In genomic region chr7:89850510-89850909, GRCm38 (mm10) we compare ENCODE assay signal across 32 mouse cellular contexts. TPM values are rescaled to one million over a fixed set of nuclear protein-coding genes. Genes with fewer than 3 reads are reported as not detected.
DNase-seq lines count a peak whose midpoint lies in the region; ATAC-seq lines count a peak whose summit lies in the region.
"Had no signal": no experiment of that assay in that cellular context is flagged by ENCODE, and none has a peak within 500 bp of the region (broad histone marks: within the 10 kb centered on the region; RNA-seq: fewer than 3 reads in every experiment).

No protein-coding gene starts in this region.

- ATAC-seq in heart, embryonic 11.5 days (replicated peaks; ENCODE audit: insufficient number of reproducible peaks, low FRiP score, low TSS enrichment), result no peak
- ATAC-seq in forebrain, embryonic 13.5 days, result no peak
- no peak for ATAC-seq in monocyte, adult 5-6 weeks (replicated peaks; ENCODE audit: insufficient number of reproducible peaks, low FRiP score, low TSS enrichment, poor library complexity, severe bottlenecking)
- ATAC-seq: activated CD4-positive, CD25-positive, alpha-beta regulatory T cell, adult 4 months; CD4-positive, CD25-positive, alpha-beta regulatory T cell, adult 4 months; forebrain, embryonic 16.5 days; hindbrain, postnatal 0 days; intestine, embryonic 15.5 days; lung, postnatal 0 days had no signal

- no peaks in the 10 kb centered on the region for H3K4me1 ChIP-seq in heart, embryonic 11.5 days (ENCODE audit: control insufficient read depth, insufficient read depth, low read length)
- H3K4me1 ChIP-seq in forebrain, embryonic 13.5 days, result 0 out of 2 replicates have a peak, but pooled peaks cover 4% of the 10 kb centered on the region
- H3K4me1 ChIP-seq: embryonic facial prominence, embryonic 10.5 days; heart, embryonic 13.5 days; intestine, embryonic 15.5 days; limb, embryonic 13.5 days; megakaryocyte, embryonic 14.5 days; midbrain, embryonic 12.5 days had no signal

- H3K27ac ChIP-seq in heart, embryonic 11.5 days (ENCODE audit: low read depth, low read length), result no peak overlapping the region
- H3K27ac ChIP-seq in forebrain, embryonic 13.5 days, result no peak overlapping the region
- H3K27ac ChIP-seq: embryonic facial prominence, embryonic 10.5 days; embryonic facial prominence, embryonic 15.5 days; heart, embryonic 13.5 days; hindbrain, postnatal 0 days; intestine, embryonic 15.5 days; limb, embryonic 13.5 days; midbrain, embryonic 12.5 days; neural tube, embryonic 13.5 days had no signal

- H3K9ac ChIP-seq in heart, embryonic 11.5 days (ENCODE audit: low read depth, low read length), result no peak overlapping the region
- no peak overlapping the region for H3K9ac ChIP-seq in forebrain, embryonic 13.5 days
- H3K9ac ChIP-seq: embryonic facial prominence, embryonic 15.5 days; heart, embryonic 13.5 days; intestine, embryonic 15.5 days; limb, embryonic 13.5 days; midbrain, embryonic 12.5 days; neural tube, embryonic 13.5 days had no signal

- WGBS in heart, embryonic 11.5 days (ENCODE audit: insufficient replicate concordance), result 64% methylated on average over 3 of the region's 3 CpGs
- 89% methylated on average over 3 of the region's 3 CpGs for WGBS in forebrain, embryonic 13.5 days

- DNase-seq in heart, adult 18-20 months, result peak; percentile 34 to 56
- DNase-seq in 3T3-L1 (ENCODE audit: low read depth, low spot score), result peak; percentile 54
- DNase-seq in adipocyte (ENCODE audit: low spot score), result peak; percentile 68
- peak; percentile 6 for DNase-seq in adrenal gland, postnatal 25 days
- no peak for DNase-seq in frontal cortex, postnatal 10 days (ENCODE audit: low spot score in 2 of 2)
- DNase-seq: cerebellum, adult 11-12 months; cerebellum, postnatal 10 days; lung, postnatal 4 days; right cerebral cortex, postnatal 4 days; thymus, postnatal 4 days had no signal

- no peak overlapping the region for H3K4me2 ChIP-seq in heart, embryonic 11.5 days
- H3K4me2 ChIP-seq in forebrain, embryonic 13.5 days, result no peak overlapping the region
- H3K4me2 ChIP-seq: embryonic facial prominence, embryonic 15.5 days; heart, embryonic 13.5 days; intestine, embryonic 15.5 days; limb, embryonic 13.5 days; liver, embryonic 11.5 days; midbrain, embryonic 12.5 days; neural tube, embryonic 13.5 days had no signal

- H3K9me3 ChIP-seq in heart, embryonic 11.5 days (replicated peaks; ENCODE audit: control insufficient read depth, low read length), result no peaks in the 10 kb centered on the region
- H3K9me3 ChIP-seq in forebrain, embryonic 13.5 days (replicated peaks), result no peaks in the 10 kb centered on the region
- H3K9me3 ChIP-seq: embryonic facial prominence, embryonic 10.5 days; embryonic facial prominence, embryonic 15.5 days; heart, embryonic 13.5 days; intestine, embryonic 15.5 days; limb, embryonic 13.5 days; megakaryocyte, embryonic 14.5 days; midbrain, embryonic 12.5 days; neural tube, embryonic 13.5 days had no signal

- H3K36me3 ChIP-seq in heart, embryonic 11.5 days (ENCODE audit: control insufficient read depth, insufficient read depth, low read length), result no peaks in the 10 kb centered on the region
- no peaks in the 10 kb centered on the region for H3K36me3 ChIP-seq in forebrain, embryonic 13.5 days (ENCODE audit: poor library complexity, severe bottlenecking)
- H3K36me3 ChIP-seq: embryonic facial prominence, embryonic 10.5 days; embryonic facial prominence, embryonic 15.5 days; heart, embryonic 13.5 days; intestine, embryonic 15.5 days; limb, embryonic 13.5 days; midbrain, embryonic 12.5 days; neural tube, embryonic 13.5 days had no signal

- no peak overlapping the region for H3K4me3 ChIP-seq in heart, embryonic 11.5 days (ENCODE audit: low read depth, low read length)
- H3K4me3 ChIP-seq in forebrain, embryonic 13.5 days, result no peak overlapping the region
- H3K4me3 ChIP-seq: embryonic facial prominence, embryonic 10.5 days; embryonic facial prominence, embryonic 15.5 days; heart, embryonic 13.5 days; intestine, embryonic 15.5 days; limb, embryonic 13.5 days; megakaryocyte, embryonic 14.5 days; midbrain, embryonic 12.5 days; neural tube, embryonic 13.5 days had no signal

- no peaks in the 10 kb centered on the region for H3K27me3 ChIP-seq in heart, embryonic 11.5 days (ENCODE audit: control insufficient read depth, insufficient read depth, low read length)
- no peaks in the 10 kb centered on the region for H3K27me3 ChIP-seq in forebrain, embryonic 13.5 days
- H3K27me3 ChIP-seq: embryonic facial prominence, embryonic 15.5 days; heart, embryonic 13.5 days; intestine, embryonic 15.5 days; limb, embryonic 13.5 days; midbrain, embryonic 12.5 days; neural tube, embryonic 13.5 days had no signal

RNA-seq across cellular contexts. Expression of gene Ccdc81, which starts 52.9 kb away (rescaled TPM):
- not detected for total RNA-seq in heart, adult 18-20 months (2021)
- polyA plus RNA-seq in heart, embryonic 11.5 days (2014; fragmentation: Nextera tagmentation; extraction: Ambion mirVana), result not detected in 2 replicates
- total RNA-seq in adrenal gland, postnatal 25 days (2021), result not detected in 2 replicates
- 0.19 and 0.40 TPM in 2 replicates for polyA plus RNA-seq in forebrain, embryonic 13.5 days (2015; fragmentation: Nextera tagmentation; extraction: Ambion mirVana)
- total RNA-seq in monocyte, adult 5-6 weeks (2017), result not detected in 3 replicates
- total RNA-seq: gastrocnemius, adult 8-10 months; heart, postnatal 10 days had no signal
- polyA plus RNA-seq: activated CD4-positive, CD25-positive, alpha-beta regulatory T cell, adult 4 months; CD4-positive, CD25-positive, alpha-beta regulatory T cell, adult 4 months; heart, embryonic 13.5 days; intestine, embryonic 15.5 days; kidney, embryonic 14.5 days; liver, embryonic 11.5 days; liver, embryonic 16.5 days; stomach, embryonic 14.5 days had no signal

Comparison
In these comparisons a context has a peak if more than half of its experiments do, and no peak if none do; other contexts are left out.
1. DNase-seq: peak in heart, adult 18-20 months (2 of 2), 3T3-L1 (single experiment), adipocyte (single experiment) and adrenal gland, postnatal 25 days (single experiment); none in frontal cortex, postnatal 10 days (0 of 2).